Mouse (Mus musculus) midbrain, embryonic 12.5 days (tissue): ENCODE data around the gene Rps27a. TPM values are rescaled to one million over a fixed set of nuclear protein-coding genes. Genes with fewer than 3 reads are reported as not detected.

ENCODE experiments used
- ATAC-seq: fragments of 200-750 bp; cut with Nextera tagmentation; 2 replicates; pipeline ENCODE4 v1.8.0; 2017; ENCODE audit warnings: low read depth, moderate TSS enrichment, moderate library complexity; ENCODE audit not compliant: low FRiP score
- H3K27ac ChIP-seq: fragments of 300-500 bp; sonication (generic); replicated peaks from 2 replicates; pipeline ENCODE4 v1.5.1; 2016; ENCODE audit warnings: mild to moderate bottlenecking
- H3K27me3 ChIP-seq: fragments of 300-500 bp; sonication (generic); 2 replicates; pipeline ENCODE4 v1.6.1; 2016; ENCODE audit warnings: mild to moderate bottlenecking
- H3K36me3 ChIP-seq: fragments of 300-500 bp; sonication (generic); 2 replicates; pipeline ENCODE4 v1.6.1; 2016
- H3K4me1 ChIP-seq: fragments of 300-500 bp; sonication (generic); 2 replicates; pipeline ENCODE4 v1.6.1; 2016
- H3K4me2 ChIP-seq: fragments of 300-500 bp; sonication (generic); replicated peaks from 2 replicates; pipeline ENCODE4 v1.6.1; 2016; ENCODE audit warnings: mild to moderate bottlenecking, moderate library complexity
- H3K4me3 ChIP-seq: fragments of 300-500 bp; sonication (generic); 2 replicates; pipeline ENCODE4 v1.5.1; 2016; ENCODE audit warnings: mild to moderate bottlenecking
- H3K9ac ChIP-seq: fragments of 300-500 bp; sonication (generic); replicated peaks from 2 replicates; pipeline ENCODE4 v1.6.1; 2016; ENCODE audit warnings: mild to moderate bottlenecking, moderate library complexity
- H3K9me3 ChIP-seq: fragments of 300-500 bp; sonication (generic); 2 replicates; pipeline ENCODE4 v1.6.1; 2016; ENCODE audit warnings: mild to moderate bottlenecking
- whole genome bisulfite sequencing: fragments of 180-500 bp; shearing (Covaris S2); methylation state at CpG from one replicate; pipeline ENCODE4 v1.1.7; 2016; 5-methylcytosine and 5-hydroxymethylcytosine counted together
- polyA plus RNA-seq: library from polyadenylated mRNA; unstranded; fragments of >200 nt; fragmentation: Nextera tagmentation; extraction: Ambion mirVana; gene quantifications from 2 replicates; pipeline ENCODE4 v1.2.1, GENCODE M21; 2016

Rps27a gene
- polyA plus RNA-seq, 1 experiment from 2014 or later, result 705 TPM

DNA sequence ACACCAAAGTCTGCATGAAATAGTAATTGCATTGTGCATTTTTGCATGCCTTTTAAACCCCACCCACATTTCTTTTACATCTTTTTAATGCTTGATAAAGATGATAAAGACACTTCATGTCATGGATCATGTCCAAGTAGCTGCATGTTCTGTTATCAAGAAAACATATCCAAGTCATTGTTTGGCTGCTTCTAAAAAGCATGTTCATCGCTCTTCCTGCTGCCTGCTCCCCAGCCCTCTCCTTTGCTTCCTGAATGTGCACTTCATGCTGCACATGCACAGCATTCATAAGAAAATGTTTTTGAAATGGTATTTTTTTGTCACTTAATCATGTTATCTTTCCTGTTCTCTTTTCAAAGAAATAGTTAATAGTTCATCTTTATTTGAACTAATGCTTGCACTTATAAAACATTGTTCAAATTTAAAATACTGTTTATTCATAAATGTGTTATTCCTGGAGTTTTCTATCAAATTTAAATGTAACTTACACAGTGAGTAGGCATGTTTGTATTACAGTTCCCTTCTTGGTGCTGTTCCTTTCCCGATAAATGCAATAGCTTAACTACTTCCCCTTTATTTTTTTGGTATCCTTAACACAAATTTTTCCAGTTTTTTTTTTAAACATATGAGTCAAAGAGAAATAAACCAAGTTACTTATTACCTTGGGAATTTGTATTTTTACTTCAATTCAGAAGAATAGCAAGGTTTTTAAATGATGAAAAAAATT, 42.8 kb downstream of the Rps27a start:
- H3K27me3 ChIP-seq, result no peaks in the 10 kb centered on the region
- H3K9ac ChIP-seq, result no peak overlapping the region
- H3K27ac ChIP-seq, result no peak overlapping the region
- no peak overlapping the region for H3K4me2 ChIP-seq
- no peak overlapping the region for H3K4me3 ChIP-seq
- 96% methylated on average over 2 of the region's 2 CpGs for WGBS
- H3K9me3 ChIP-seq, result no peaks in the 10 kb centered on the region
- no peak for ATAC-seq
- no peaks in the 10 kb centered on the region for H3K4me1 ChIP-seq
- peaks cover 32% of the 10 kb centered on the region for H3K36me3 ChIP-seq

DNA sequence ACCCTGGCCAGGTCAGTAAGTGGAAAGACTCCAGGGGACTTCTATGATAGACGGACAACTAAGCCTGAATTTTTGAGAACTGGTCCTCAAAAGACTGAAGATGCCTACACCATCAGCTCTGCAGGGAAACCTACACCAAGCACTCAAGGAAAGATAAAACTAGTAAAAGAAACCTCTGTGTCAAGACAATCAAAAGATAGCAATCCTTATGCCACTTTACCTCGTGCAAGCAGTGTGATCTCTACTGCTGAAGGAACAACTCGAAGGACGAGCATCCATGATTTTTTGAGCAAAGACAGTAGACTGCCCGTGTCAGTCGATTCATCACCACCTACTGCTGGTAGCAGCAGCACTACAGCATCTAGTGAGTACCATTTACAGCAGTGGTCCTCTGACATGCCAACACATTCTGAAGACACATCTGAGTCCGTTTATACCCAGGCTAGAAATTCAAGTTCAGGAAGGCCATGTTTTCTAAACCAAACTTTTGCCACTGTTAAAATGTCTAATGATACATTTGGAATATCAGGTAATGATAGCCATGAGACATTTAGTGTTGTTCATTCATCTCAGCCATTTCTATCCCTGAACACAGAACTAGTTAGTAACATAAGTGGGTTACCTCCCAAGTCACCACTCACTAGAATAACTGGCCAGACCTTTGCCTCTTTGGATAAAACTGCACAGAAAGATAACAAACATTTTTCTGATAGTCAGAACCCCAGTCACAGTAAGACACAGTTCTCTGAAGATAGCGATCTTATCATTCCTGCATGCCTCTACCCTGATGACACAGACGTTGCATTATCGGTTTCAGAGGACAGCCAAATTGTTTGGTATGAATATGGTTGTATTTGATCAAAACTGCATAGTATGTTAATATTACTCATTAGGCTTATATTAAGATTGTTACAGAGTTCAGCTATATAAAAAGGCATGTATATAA, 43.7 kb downstream of the Rps27a start:
- no peak for ATAC-seq

DNA sequence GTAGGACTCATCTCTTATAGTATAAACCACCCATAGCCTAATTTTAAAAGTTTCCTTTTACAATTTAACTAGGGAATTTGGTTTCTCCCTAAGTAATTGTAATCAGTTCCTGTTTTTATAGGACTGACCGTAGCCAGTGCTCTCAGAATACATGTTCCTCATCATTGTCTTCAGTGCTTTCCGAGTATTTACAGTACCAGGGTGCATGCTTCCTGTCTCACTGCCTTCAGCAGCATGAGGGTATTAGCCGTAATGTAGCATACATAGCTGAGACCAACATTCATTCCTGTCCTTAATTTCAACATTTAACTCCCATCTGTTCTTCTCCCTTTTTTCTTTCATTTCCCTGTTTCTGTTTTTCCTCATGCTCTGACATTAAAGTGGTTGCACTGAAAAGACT, 50.9 kb downstream of the Rps27a start:
- H3K4me3 ChIP-seq, result no peak overlapping the region
- H3K9ac ChIP-seq, result no peak overlapping the region

More for the DNA sequence above, 43.7 kb downstream of the Rps27a start:
- no peak overlapping the region for H3K9ac ChIP-seq
- no peaks in the 10 kb centered on the region for H3K4me1 ChIP-seq
- H3K4me2 ChIP-seq, result no peak overlapping the region
- H3K27me3 ChIP-seq, result no peaks in the 10 kb centered on the region
- no peaks in the 10 kb centered on the region for H3K9me3 ChIP-seq
- no peak overlapping the region for H3K27ac ChIP-seq
- peaks cover 38% of the 10 kb centered on the region for H3K36me3 ChIP-seq
- no peak overlapping the region for H3K4me3 ChIP-seq
- 91% methylated on average over 10 of the region's 10 CpGs for WGBS

More for the DNA sequence above, 50.9 kb downstream of the Rps27a start:
- Histone ChIP-seq H3K9me3 (no peaks in the 10 kb centered on the region), H3K36me3 (peaks cover 35% of the 10 kb centered on the region), H3K4me1 (no peaks in the 10 kb centered on the region), H3K27ac (no peak overlapping the region), H3K4me2 (no peak overlapping the region), H3K27me3 (no peaks in the 10 kb centered on the region)
- WGBS, result 98% methylated on average over 3 of the region's 3 CpGs
- no peak for ATAC-seq

Other genes starting within 250 kb of the Rps27a start
- gene Ccdc88a, start 174.5 kb downstream of the Rps27a start, polyA plus RNA-seq, result 76.4 and 89.5 TPM in 2 replicates
- 15.6 and 16.1 TPM in 2 replicates for gene Prorsd1, start 33.1 kb downstream of the Rps27a start, polyA plus RNA-seq
- gene Mtif2, start 21.7 kb downstream of the Rps27a start, polyA plus RNA-seq, result 48.7 and 56.2 TPM in 2 replicates
- gene Clhc1, start 159 bp downstream of the Rps27a start, polyA plus RNA-seq, result 0.08 and 0.38 TPM in 2 replicates
- 98.1 and 115 TPM in 2 replicates for gene Rtn4, start 144.8 kb upstream of the Rps27a start, polyA plus RNA-seq